Mouse (Mus musculus) lung, adult 2 months (tissue): Measurements from ENCODE around the gene Rwdd4a.

Source experiments
- CTCF ChIP-seq: fragments of 200-500 bp; IDR thresholded peaks from 2 replicates; pipeline ENCODE4 v1.5.1; 2011; ENCODE audit warnings: mild to moderate bottlenecking, low read length, control low read depth; ENCODE audit not compliant: insufficient read depth
- POLR2A ChIP-seq: fragments of 200-500 bp; IDR thresholded peaks from 2 replicates; pipeline ENCODE4 v1.6.1; 2011; ENCODE audit warnings: low read depth, mild to moderate bottlenecking, control low read depth, low read length, borderline replicate concordance; ENCODE audit errors: extremely low read depth

GRCm38 (mm10) chr8:47566551-47566950 is 33.1 kb downstream of the Rwdd4a start:
- no peak for TF ChIP-seq POLR2A
- TF ChIP-seq CTCF: no peak
